Mouse (Mus musculus): ENCODE data around the gene Ugcg.

GRCm38 (mm10) chr4:59177566-59177965, 11.5 kb upstream of the Ugcg start:
- TF ChIP-seq CTCF (IDR thresholded peaks at IDR 0.05; ENCODE audit: low read depth) (no peak), EP300 (IDR thresholded peaks at IDR 0.05; ENCODE audit: low read depth) (no peak)
